Mouse (Mus musculus) G1E (cell line): ENCODE results near the gene Wars.

ENCODE experiments used
- CTCF ChIP-seq: IDR thresholded peaks from 2 replicates; pipeline ENCODE4 v1.5.1; 2012; ENCODE audit warnings: low read depth, low read length, inconsistent platforms, mixed read lengths
- GATA1 ChIP-seq: IDR thresholded peaks from 2 replicates; pipeline ENCODE4 v1.6.1; 2012; ENCODE audit warnings: borderline replicate concordance, low read length, inconsistent platforms, mixed read lengths

GRCm38 (mm10) chr12:108939317-108939716 is 45.3 kb upstream of the Wars start:
- TF ChIP-seq CTCF: no peak
- no peak for TF ChIP-seq GATA1
